Mouse (Mus musculus) cerebellum, adult 18-20 months (tissue): ENCODE results near the gene Nup210.
A peak's percentile ranks its signal among the peaks of the same experiment; 100 is the strongest.
"Not testable (repeated sequence)": the region's sequence is repeated elsewhere in the genome, so short reads cannot be mapped to it uniquely, and the experiment has no call there.

Experiments
- DNase-seq, 2 experiments: peaks; one replicate each; pipeline ENCODE4 v3.0.0; 2021

The Nup210 gene

GRCm38 (mm10) chr6:91137343-91137956 lies 20.8 kb upstream of the Nup210 start:
- no peak for DNase-seq

- no peak for DNase-seq
Measured at GRCm38 (mm10) chr6:91130856-91131255, 14.2 kb upstream of the Nup210 start.

- no peak for DNase-seq
Measured at GRCm38 (mm10) chr6:91128996-91129395, 12.4 kb upstream of the Nup210 start.

- DNase-seq = no peak
Measured at GRCm38 (mm10) chr6:91125228-91125585, 8.6 kb upstream of the Nup210 start.

GRCm38 (mm10) chr6:91124286-91125227 lies 7.9 kb upstream of the Nup210 start:
- no peak for DNase-seq

GRCm38 (mm10) chr6:91123453-91123852 lies 6.8 kb upstream of the Nup210 start:
- DNase-seq = no peak

- DNase-seq = not testable (repeated sequence)
Measured at GRCm38 (mm10) chr6:91121089-91121488, 4.5 kb upstream of the Nup210 start.

GRCm38 (mm10) chr6:91120206-91120605 lies 3.6 kb upstream of the Nup210 start:
- DNase-seq = no peak

GRCm38 (mm10) chr6:91118526-91118925 lies 1.9 kb upstream of the Nup210 start:
- no peak for DNase-seq

- peak in 1 of 2 experiments; percentile 56 for DNase-seq
Measured at GRCm38 (mm10) chr6:91117149-91117548, 520 bp upstream of the Nup210 start.

GRCm38 (mm10) chr6:91115863-91116243 lies 776 bp downstream of the Nup210 start:
- no peak for DNase-seq

- DNase-seq = no peak
Measured at GRCm38 (mm10) chr6:91115158-91115557, 1.5 kb downstream of the Nup210 start.

- no peak for DNase-seq
Measured at GRCm38 (mm10) chr6:91114716-91115115, 1.9 kb downstream of the Nup210 start.

GRCm38 (mm10) chr6:91111954-91112252 lies 4.7 kb downstream of the Nup210 start:
- no peak for DNase-seq

GRCm38 (mm10) chr6:91111141-91111953 lies 5.3 kb downstream of the Nup210 start:
- no peak for DNase-seq

- no peak for DNase-seq
Measured at GRCm38 (mm10) chr6:91110323-91111020, 6.2 kb downstream of the Nup210 start.

- DNase-seq = no peak
Measured at GRCm38 (mm10) chr6:91109489-91109888, 7.1 kb downstream of the Nup210 start.

GRCm38 (mm10) chr6:91108917-91109450 lies 7.6 kb downstream of the Nup210 start:
- DNase-seq = no peak

GRCm38 (mm10) chr6:91108301-91108916 lies 8.2 kb downstream of the Nup210 start:
- DNase-seq = no peak

- DNase-seq = no peak
Measured at GRCm38 (mm10) chr6:91105400-91106129, 11.1 kb downstream of the Nup210 start.

GRCm38 (mm10) chr6:91104765-91105399 lies 11.7 kb downstream of the Nup210 start:
- no peak for DNase-seq
